Mouse (Mus musculus): ENCODE data around the gene Plcd3.
A peak's percentile ranks its signal among the peaks of the same experiment; 100 is the strongest.

The Plcd3 gene

DNA sequence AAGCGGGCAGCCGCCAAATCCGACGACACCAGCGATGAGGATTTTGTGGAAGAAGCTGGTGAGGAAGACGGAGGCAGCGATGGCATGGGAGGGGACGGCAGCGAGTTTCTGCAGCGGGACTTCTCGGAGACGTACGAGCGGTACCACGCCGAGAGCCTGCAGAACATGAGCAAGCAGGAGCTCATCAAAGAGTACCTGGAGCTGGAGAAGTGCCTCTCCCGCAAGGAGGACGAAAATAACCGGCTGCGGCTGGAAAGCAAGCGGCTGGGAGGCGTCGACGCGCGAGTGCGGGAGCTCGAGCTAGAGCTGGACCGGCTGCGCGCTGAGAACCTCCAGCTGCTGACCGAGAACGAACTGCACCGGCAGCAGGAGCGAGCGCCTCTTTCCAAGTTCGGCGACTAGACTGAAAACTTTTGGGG is 16.1 kb upstream of the Plcd3 start:
- no peak for DNase-seq (ENCODE audit: low spot score)

DNA sequence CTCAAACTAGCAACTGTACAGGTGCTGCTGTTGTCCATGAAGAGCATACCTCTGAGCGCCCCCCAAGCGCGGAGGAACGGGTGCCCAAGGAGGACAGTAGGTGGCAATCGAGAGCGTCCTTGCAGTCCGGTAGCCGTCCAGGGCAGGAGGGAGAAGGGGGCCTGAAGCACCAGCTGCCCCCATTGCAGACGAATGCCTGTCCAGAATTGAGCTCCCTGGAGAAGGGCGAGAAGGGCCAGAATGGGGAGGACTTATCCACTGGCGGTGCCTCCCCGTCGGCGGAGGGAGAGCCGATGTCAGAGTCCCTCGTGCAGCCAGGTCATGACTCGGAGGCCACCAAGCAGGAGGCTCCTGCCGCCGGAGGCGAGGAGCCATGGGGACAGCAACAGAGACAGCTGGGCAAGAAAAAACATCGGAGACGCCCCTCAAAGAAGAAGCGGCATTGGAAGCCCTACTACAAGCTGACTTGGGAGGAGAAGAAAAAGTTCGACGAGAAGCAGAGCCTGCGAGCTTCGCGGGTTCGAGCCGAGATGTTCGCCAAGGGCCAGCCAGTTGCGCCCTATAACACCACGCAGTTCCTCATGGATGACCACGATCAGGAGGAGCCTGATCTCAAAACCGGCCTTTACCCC is 15.6 kb upstream of the Plcd3 start:
- peak; percentile 68 for DNase-seq (ENCODE audit: low spot score)

DNA sequence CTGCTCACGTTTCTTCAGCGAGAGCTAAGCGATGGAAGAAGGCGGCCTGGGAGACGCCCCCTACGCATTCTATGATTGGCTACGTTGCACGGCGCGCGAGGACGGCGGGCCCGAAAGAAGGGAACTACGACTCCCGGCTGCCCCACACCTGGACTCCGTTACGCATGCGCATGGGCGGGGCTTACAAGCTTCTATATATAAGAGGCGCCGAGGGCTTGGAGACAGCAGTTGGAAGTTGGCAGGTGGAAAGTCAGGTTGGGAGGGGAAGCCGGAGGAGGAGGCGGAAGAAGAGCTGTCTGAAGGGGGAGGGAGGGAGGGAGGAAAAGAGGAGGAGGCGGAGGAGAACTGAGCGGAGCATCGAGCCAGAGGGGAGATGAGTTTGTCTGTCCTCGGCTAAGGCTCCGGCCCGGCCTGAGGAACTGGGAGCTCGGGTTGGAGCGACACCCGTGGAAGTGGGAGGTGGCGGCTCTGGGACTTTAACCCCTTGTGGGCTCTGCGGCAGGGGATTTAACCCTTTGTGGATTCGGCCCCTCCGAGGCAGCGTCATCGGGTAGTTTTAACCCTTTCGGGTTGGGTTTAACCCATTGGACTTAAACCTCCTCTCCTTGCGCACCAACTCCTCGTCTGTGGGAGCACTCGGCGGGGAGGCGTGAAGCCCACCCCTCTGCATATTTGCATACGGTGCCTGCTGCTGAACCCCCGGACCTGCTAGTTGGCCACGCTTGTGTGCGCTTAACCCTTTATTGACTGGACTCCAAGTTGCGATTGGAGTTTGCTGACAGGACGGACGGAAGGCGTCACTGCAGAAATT is 14.8 kb upstream of the Plcd3 start, which contains the start of gene Hexim1:
Gene Hexim1 (plus strand): TSS at position 224 of the 811 bp plus-strand sequence.
- DNase-seq (ENCODE audit: low spot score) = peak; percentile 98

DNA sequence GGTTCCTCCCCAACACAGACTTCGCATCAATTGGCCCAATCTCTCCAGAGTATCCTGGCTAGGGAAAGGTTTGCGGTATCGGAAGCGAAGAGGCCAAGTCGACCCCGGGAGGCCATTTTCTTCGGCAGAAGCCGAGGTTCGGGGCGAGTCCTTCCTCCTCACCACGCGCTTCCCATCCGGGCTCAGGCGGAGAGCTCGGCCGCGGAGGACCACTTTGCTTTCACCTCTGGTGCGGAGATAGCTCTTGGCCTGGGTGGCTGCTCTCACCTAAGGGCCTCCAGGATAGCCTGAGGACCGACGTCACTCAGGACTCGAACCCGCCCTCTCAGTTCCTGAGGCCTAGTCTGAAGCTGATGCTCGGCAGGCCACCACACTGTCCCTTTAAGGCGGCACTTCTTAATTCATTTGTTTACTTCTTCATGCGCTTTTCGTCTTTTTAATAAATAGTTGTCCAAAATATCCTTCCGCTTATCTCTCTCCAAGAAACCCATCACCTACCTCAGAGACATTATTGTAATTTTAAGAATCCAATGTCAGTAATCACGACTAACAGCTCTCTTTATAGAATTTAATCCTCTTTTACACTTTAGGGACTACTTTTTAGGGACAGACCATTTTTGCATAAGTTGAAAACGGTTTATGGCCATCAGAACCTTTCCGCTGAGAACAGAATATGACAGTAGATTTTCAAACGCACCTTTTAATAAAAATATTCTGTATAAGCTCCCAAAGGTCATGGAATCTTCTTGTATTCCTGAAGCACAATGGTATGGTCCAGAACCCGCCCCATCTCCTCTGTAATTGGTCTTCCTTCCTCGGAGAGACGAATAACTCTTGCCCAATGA is 13.9 kb upstream of the Plcd3 start:
- peak; percentile 66 for DNase-seq (ENCODE audit: low spot score)

DNA sequence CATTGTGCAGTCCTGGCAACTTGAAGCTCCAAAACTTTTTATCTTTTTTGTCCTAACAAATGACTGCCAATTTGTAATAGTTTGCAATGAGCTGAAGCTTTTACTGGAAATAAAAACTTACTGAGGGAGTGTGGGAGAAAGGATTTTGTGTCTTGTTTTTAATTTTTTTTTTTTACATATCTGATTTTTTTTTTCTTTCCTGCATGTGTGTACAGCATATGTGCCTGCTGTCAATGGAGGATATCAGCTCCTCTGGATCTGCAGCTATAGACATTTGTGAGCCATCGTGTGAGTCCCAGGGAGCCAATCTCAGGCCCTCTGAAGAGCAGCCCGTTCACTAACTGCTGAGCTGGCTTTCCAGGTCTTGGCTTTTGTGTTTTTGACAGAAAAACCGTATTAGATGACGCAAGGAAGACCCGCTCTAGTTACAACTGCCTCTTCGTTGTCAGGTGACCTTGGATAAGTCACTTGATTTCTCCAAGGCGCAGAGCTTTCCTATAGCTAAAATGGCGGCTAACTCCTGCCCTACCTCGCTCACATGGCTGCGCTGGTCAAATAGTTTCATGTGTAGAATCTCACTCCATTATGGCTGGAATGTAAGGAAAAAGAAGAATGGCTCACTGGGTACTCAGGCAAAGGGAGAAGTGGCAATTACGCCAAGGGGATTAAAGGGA is 12.9 kb upstream of the Plcd3 start:
- no peak for DNase-seq (ENCODE audit: low spot score)

DNA sequence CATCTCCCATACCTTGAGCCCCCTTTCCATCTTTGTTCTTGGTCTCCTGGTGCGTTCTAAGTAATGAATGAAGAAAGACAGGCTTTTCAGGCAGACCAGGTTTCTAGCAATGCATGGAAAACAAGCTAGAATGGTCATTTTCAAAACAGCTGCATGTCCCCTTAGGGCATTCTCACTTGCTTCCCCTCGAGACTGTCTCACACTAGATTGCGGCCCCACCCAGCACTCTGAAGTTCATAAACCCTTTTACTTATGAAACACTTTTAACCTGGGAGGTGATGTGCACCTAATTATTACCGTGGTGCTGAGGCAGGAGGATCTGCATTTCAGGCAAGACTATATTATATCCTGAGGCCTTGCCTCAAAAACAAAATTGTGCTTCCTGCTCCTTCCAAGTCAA is 12.3 kb upstream of the Plcd3 start:
- DNase-seq (ENCODE audit: low spot score) = no peak

DNA sequence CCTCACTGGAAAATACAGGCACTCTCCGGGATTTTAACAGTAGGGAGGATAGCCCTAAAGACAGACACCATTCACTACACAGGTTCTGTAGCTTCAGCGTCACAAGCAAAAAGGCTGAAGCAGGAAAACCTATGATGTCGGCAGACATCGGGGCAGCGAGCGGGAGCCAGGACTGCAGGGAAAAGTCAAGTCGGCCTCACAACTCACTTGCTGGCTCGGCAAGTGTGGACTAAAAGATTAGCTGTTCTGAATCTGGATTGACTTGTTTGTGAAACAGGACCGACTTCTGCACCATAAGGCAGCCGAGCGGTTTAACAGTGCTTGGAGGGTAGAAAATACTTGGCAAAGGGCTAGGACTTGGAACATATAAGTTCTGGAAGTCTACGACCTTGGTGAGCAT is 11.5 kb upstream of the Plcd3 start:
- DNase-seq (ENCODE audit: low spot score) = peak; percentile 19

DNA sequence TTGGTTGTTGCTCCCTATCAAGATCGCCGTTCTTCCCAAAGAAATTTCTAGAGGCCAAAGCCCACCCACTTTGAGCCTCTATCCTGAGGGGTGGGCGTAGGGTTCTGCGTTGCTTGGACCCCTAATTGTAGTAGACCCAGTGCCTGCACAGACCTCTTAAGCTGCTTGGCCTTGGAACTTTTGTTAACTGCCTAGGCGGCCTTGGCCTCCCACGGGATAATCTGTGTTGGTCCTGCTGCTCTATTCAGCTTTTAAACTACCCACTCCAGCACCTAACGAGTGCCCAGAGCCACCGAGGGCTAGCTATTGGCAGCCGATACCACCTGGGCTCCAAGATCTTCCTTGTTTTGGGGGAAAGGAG is 11.1 kb upstream of the Plcd3 start:
- no peak for DNase-seq (ENCODE audit: low spot score)

DNA sequence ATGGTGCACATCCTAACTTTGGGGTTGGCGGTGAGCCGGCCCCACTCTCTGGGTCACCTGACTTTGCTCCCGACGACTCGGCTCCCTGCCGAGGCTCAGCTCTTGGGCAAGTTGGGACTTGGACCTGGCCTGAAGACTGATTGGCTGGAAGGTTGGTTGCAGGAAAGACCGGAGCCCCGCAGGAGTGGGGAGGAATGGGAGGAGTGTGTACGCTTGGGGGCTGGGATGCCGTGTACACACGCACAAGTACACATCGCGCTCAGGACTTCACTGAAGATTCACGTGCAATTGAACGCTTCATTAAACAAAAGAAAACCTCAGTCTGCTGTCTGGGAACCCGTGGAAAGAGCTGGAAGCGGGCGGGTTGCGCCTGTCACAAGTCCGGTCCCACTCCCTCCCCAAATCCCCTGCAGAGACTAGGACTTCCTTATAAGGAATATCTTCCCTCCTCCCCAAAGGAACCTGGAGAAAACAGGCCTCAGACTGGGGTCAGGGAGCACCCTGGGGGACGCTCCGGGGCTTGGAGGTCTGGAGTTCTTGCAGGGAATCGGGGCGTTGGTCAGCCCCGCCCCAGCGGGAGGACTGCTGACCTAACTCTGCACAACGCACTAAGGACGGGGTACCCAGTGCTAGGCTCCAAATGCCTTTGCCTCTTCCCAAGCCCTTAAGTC is 10.6 kb upstream of the Plcd3 start:
- DNase-seq (ENCODE audit: low spot score) = peak; percentile 72

DNA sequence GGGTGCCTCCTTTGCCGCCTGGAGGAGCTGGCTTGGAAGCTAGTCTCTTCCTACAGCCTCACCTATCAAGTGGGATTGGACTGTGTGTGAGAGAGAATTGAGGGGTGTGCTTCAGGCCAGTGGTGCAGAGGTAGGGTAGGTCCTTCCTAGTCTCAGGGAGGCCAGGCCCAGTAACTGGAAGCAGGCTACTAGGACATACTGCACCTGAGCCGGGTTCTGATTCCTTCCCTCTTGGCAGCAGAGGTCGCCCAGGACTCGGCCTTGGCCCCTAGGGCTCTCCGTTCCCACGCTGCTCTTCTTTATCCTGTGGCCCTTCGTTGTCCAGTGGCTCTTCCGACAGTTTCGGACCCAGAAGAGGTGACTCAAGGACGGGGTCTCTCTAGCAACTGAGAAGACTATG is 9.8 kb upstream of the Plcd3 start:
- DNase-seq (ENCODE audit: low spot score) = no peak

DNA sequence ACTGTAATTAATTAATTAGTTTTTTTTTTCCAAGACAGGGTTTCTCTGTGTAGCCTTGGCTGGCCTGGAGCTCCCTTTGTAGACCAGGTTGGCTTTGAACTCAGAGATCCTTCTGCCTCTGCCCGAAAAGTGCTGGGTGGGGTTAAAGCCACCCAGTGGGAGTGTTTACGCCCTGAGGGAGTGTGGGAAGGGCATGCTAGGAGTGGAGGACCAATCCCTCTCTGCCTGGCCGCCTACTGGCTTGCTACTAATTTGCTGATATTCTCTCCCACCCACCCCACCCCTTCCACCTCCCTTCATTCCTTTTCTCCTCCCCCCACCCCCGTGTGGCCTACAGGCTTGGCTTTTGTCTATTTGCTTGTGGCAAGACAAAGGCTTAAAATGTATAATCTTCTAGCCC is 4.9 kb upstream of the Plcd3 start:
- no peak for DNase-seq (ENCODE audit: low spot score)

DNA sequence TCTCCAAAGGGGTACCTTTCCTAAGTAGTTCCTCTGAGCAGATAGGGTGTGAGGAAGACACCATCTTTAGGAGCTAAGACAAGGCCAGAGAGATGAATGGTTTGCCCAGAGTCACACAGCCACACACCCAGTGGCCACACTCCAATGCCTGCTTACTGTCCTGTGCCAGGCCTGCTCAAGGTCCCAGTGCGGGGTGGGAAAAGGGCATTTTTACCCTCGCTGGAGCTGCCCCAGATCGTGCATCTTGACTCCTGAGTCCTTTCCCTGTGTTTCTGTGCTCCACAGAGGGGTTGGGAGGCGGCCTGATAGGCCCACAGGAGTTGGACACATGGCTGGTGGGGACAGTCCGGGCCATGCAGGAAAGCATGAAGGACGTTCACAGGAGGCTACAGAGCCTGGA is 4.4 kb upstream of the Plcd3 start:
- no peak for DNase-seq (ENCODE audit: low spot score)

DNA sequence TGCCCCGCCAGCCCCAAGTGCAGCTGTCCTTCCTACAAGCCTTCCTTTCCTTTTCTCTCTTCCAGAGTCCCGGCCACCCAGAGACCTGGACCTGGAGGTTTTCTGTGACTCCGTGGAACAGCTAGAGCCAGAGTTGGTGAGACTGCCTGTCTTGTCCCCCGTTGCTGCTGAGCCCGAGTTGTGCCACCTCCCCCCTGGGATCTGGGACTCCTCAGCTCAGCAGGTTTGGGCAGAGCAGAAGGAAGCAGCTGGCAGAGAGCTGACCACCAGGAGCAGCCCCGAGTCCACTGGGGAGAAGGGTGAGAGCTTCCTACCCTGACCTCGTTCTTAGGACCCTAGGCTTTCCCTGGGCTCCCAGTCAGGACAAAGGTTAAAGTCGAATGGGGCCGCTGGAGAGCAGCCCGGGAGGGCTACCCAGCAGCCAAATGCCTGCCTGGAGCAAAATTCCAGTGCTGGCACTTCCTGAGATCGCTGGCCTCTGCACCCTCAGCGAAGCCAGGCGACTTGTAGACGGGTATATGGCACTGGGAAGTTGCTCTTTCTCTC is 3.8 kb upstream of the Plcd3 start:
- DNase-seq (ENCODE audit: low spot score) = no peak

DNA sequence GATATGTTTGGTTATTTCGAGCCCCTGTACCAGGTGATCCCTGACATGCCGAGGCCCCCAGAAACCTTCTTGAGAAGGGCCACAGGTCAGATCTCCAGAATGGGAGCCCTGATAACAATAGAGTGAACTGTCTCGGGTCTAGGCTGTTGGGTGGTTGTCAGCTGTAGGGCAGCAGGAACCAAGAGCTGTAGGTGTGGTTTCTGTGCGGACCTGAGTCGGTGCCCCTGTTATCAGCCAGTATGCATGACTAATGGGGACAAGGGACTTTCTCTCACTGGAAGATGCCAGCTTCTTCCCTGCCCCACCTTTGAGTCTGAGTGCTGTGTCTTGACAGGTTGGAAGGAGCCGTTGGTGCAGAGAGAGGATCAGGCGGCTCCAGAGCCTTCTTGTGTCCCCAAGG is 3.0 kb upstream of the Plcd3 start:
- no peak for DNase-seq (ENCODE audit: low spot score)

DNA sequence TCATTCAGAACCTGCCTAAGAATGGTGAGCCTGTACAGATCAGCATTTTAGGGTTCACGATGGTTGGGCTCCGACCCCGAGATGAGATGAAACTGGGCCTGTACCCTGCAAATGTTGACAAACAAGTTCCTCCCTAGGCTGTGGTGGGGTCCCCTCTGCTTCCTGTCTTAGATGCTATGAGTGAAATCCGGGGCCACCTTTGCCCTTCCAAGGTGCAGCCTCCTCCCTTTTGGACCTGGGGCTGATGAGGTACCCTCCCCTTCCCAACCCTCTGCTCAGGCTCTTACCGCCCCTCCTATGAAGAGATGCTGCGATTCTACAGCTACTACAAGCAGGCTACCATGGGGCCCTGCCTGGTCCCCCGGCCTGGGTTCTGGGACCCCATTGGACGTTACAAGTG is 2.2 kb upstream of the Plcd3 start:
- DNase-seq (ENCODE audit: low spot score) = peak; percentile 12

DNA sequence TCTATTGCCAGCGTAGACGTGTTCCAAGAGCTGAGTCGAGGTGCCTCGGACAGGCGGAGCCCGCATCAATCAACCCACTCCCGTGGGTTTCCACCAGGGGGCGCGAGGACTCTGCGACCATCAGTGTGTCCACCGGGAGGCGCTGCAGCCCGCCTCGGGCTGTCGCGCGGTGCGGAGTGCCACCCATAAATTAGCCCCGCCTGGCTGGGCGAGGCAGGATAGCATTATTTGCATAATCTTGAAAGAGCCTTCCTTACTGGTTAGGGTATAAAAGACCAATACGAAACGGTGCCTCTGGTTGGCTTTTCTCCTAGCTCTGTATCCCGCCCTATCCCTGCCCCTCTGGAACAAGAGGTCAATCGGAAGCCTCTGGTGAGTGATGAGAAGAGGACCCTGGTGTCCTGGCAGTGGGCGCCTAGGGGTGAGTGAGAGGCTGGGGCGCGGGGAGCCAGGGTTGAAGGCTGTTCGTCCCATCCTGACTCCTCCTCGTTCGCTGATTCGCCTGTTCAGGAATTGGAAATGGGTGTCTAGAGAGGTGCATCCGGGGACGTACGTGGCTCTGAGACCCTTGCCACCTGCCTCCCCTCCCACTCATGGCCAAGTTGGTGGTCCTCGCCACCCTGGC is 1.4 kb upstream of the Plcd3 start:
- DNase-seq (ENCODE audit: low spot score) = peak; percentile 99

DNA sequence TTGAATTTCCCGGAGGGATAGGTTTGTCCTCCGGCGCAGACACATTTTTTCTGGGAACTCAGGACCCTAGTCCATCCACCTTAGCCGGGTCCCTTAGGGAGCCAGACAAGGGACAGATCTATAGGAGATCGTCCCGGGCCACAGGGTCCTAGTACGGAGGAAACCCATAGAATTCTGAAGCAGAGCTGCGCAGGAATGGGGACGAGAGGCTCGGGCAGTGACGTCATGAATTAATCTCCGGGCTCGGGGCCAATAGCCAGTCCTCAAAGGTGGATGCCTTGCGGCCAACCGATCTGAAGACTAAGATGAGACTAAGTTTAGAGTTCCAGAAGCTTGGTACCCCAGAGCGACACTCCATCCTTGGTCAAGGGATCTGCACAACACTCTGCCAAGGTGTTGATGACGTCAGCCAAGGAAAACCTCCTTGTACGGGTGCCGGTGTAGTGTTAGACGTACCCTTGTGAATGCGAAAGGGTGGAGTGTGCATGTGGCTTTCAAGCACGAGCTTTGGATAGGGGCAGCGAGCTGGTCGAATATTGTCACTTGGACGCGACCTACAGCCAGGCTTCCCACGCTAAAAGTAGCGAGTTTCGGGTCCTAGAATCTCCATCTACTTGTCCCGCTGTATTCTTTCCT is 526 bp upstream of the Plcd3 start:
- peak; percentile 67 for DNase-seq (ENCODE audit: low spot score)

DNA sequence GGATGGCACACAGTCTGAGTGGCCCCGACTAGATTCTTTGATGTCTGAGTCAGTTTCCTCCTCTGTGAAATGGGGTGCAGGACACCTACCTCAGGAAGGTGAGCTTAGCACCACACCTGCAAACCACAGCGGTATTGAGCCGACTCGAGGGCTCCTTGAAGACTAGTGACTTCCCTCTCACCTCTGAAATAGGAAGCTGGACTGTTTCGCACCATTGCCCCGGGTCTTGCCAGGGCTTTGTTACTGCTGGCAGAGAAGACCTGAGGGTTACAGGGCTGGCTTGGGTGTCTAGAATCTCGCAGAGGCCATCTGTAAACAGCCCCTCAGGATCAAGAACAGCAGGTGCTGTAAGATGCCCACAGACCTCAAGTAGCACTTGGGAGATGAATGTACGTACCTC is 1.1 kb downstream of the Plcd3 start:
- DNase-seq (ENCODE audit: low spot score) = peak; percentile 12

DNA sequence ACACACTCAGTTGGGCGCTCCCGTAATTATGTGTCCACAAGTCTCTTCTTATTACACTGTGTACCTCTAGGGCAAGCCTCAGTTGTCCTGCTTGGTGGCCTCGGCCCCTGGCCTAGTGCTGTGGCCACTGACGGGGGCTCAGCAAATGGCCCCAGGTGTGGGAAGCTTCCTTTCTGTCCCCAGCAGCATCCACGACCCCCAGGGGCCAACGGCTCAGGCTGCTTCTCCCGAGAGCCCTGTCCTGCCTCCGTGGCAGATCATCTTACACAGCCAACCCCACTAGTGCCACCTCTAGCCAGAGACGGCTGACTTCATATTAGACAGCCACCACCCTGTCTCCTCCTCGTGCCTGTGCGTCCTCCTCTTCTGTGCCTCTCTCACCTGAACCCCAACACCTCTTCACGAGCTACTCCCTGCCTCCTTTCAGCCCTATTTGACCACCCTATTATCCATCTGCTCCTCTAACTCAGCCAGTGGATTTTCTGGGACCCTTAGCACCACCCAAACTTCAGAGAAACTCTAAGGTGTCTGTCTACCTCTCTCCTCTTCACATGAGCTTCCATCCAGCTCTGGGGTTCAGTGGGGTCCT is 2.0 kb downstream of the Plcd3 start:
- DNase-seq (ENCODE audit: low spot score) = no peak

DNA sequence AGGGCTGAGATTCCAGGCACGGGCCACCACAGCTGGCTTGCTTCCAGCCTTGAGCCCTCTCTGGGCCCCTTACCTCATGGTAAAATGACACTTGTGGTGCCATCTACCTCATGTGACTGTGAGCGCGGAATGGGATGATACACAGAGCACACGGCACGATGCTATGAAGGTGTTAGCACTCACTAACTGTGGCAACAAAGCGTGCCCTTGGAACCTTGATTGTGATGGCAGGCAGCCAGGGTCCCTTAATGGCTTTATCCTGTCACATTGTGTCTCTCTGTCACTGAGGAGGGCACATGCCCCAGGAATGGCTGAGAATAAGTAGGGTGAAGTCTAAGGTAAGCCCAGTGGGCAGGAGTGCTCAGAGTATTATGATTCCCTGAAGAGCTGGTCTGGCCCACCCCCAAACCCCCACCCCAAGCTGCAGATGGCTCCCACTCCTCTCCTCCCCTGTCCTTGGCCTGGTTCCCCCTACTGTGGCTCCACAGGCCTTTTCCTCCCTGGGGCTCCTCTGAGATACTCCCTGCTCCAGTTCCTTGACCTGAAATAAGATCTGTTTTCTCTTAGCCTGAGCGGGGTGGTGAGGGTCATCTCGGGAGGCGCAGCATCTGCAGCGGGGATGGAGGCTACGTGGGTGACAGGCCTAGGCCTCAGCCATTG is 2.8 kb downstream of the Plcd3 start:
- DNase-seq (ENCODE audit: low spot score) = peak; percentile 12
